Mouse (Mus musculus): ENCODE results near the gene Tbx15. TPM values are rescaled to one million over a fixed set of nuclear protein-coding genes. Genes with fewer than 3 reads are reported as not detected.

Tbx15 gene
- polyA plus RNA-seq, 2 experiments = 26.6 to 66.6 TPM

- H3K4me1 ChIP-seq (ENCODE audit: control insufficient read depth, insufficient read depth, low read length) = no peaks in the 10 kb centered on the region
- 29% methylated on average over 4 of the region's 4 CpGs for WGBS
- no peak overlapping the region for H3K4me3 ChIP-seq (replicated peaks; ENCODE audit: low read length)
- DNase-seq (ENCODE audit: low spot score) = no peak
- no peak overlapping the region for H3K9ac ChIP-seq (ENCODE audit: low read depth, low read length, severe bottlenecking)
- H3K4me2 ChIP-seq (replicated peaks; ENCODE audit: low read depth, low read length, severe bottlenecking) = no peak overlapping the region
- no peaks in the 10 kb centered on the region for H3K36me3 ChIP-seq (ENCODE audit: control insufficient read depth, insufficient read depth, low read length)
- H3K27ac ChIP-seq (replicated peaks; ENCODE audit: low read depth, low read length) = no peak overlapping the region
- no peak for TF ChIP-seq POLR2A (IDR thresholded peaks at IDR 0.05; ENCODE audit: borderline replicate concordance, extremely low read depth, insufficient read depth, insufficient read length)
- H3K9me3 ChIP-seq (ENCODE audit: control insufficient read depth, low read length) = no peaks in the 10 kb centered on the region
- H3K27me3 ChIP-seq (ENCODE audit: control insufficient read depth, insufficient read depth, low read length) = no peaks in the 10 kb centered on the region
- ATAC-seq (ENCODE audit: low FRiP score, low read depth) = no peak
Observed at GRCm38 (mm10) chr3:99387127-99387526, 146.9 kb downstream of the Tbx15 start.

Small RNA genes within 50 kb of the gene (microRNA-seq; reads per million reads assigned to microRNA genes)
- not detected for gene Mir6481

Other genes with a start within 250 kb of the Tbx15 start
- gene Wars2, start 99.3 kb upstream of the Tbx15 start, polyA plus RNA-seq (2012; rRNA removed) = 8.2 and 8.7 TPM in 2 replicates
- gene Wars2, start 99.3 kb upstream of the Tbx15 start, polyA plus RNA-seq (2014; fragmentation: Nextera tagmentation; extraction: Ambion mirVana) = 10.9 and 12.3 TPM in 2 replicates

Data from limb, embryonic 14.5 days (tissue).